Mouse (Mus musculus) kidney, postnatal 0 days (tissue): ENCODE results near the gene Uvrag. TPM values are rescaled to one million over a fixed set of nuclear protein-coding genes. Genes with fewer than 3 reads are reported as not detected.

Source experiments
- ATAC-seq: fragments of 200-750 bp; cut with Nextera tagmentation; replicated peaks from 2 replicates; pipeline ENCODE4 v1.8.0; 2017; ENCODE audit warnings: low read depth, moderate number of reproducible peaks, moderate TSS enrichment, moderate library complexity; ENCODE audit not compliant: low FRiP score
- DNase-seq: peaks from one replicate; pipeline ENCODE4 v3.0.0-alpha.2; 2016; ENCODE audit warnings: low spot score
- H3K27ac ChIP-seq: fragments of 300-500 bp; sonication (generic); 2 replicates; pipeline ENCODE4 v1.5.1; 2014; ENCODE audit warnings: mild to moderate bottlenecking
- H3K27me3 ChIP-seq: fragments of 300-500 bp; sonication (generic); 2 replicates; pipeline ENCODE4 v1.6.1; 2014; ENCODE audit warnings: low read length, mixed read lengths; ENCODE audit not compliant: insufficient read depth
- H3K36me3 ChIP-seq: fragments of 300-500 bp; sonication (generic); 2 replicates; pipeline ENCODE4 v1.6.1; 2014; ENCODE audit warnings: low read length, mixed read lengths; ENCODE audit not compliant: insufficient read depth
- H3K4me1 ChIP-seq: fragments of 300-500 bp; sonication (generic); replicated peaks from 2 replicates; pipeline ENCODE4 v1.6.1; 2014; ENCODE audit warnings: antibody characterized with exemption, low read length, mixed read lengths; ENCODE audit not compliant: insufficient read depth
- H3K4me2 ChIP-seq: fragments of 300-500 bp; sonication (generic); 2 replicates; pipeline ENCODE4 v1.6.1; 2014; ENCODE audit warnings: mild to moderate bottlenecking, low read length, moderate library complexity, mixed read lengths
- H3K4me3 ChIP-seq: fragments of 300-500 bp; sonication (generic); replicated peaks from 2 replicates; pipeline ENCODE4 v1.5.1; 2014; ENCODE audit warnings: low read depth, low read length
- H3K9ac ChIP-seq: fragments of 300-500 bp; sonication (generic); 2 replicates; pipeline ENCODE4 v1.6.1; 2014; ENCODE audit warnings: low read depth, low read length
- H3K9me3 ChIP-seq: fragments of 300-500 bp; sonication (generic); replicated peaks from 2 replicates; pipeline ENCODE4 v1.6.1; 2016; ENCODE audit warnings: low read length, inconsistent platforms, mixed read lengths
- CTCF ChIP-seq: IDR thresholded peaks from 2 replicates; pipeline ENCODE4 v1.5.1; 2016; ENCODE audit warnings: antibody characterized with exemption, low read depth, mild to moderate bottlenecking, moderate library complexity
- WGBS: fragments of 180-500 bp; shearing (Covaris S2); extraction: QIAGEN DNeasy Blood & Tissue Kit; methylation state at CpG from one replicate; pipeline ENCODE4 v1.1.7; 2014; 5-methylcytosine and 5-hydroxymethylcytosine counted together
- polyA plus RNA-seq: library from polyadenylated mRNA; unstranded; fragments of >200 nt; fragmentation: Nextera tagmentation; extraction: Ambion mirVana; gene quantifications from 2 replicates; pipeline ENCODE4 v1.2.1, GENCODE M21; 2015

The Uvrag gene
- polyA plus RNA-seq, 1 experiment from 2014 or later = 19.0 TPM

- Histone ChIP-seq H3K27me3 (no peaks in the 10 kb centered on the region), H3K36me3 (peaks cover 5% of the 10 kb centered on the region; the same call in 1 of the 2 replicates), H3K4me3 (no peak overlapping the region), H3K4me1 (no peaks in the 10 kb centered on the region), H3K9ac (no peak overlapping the region), H3K27ac (no peak overlapping the region), H3K4me2 (no peak overlapping the region), H3K9me3 (no peaks in the 10 kb centered on the region)
- ATAC-seq = no peak
- no peak for TF ChIP-seq CTCF
- no peak for DNase-seq
- WGBS = 76% methylated on average over 17 of the region's 17 CpGs
These were observed 83.8 kb downstream of the Uvrag start for GRCm38 (mm10) chr7:99057053-99057630.

GRCm38 (mm10) chr7:99053626-99054025 is 87.3 kb downstream of the Uvrag start:
- Histone ChIP-seq H3K9ac (no peak overlapping the region), H3K27me3 (no peaks in the 10 kb centered on the region), H3K4me1 (no peaks in the 10 kb centered on the region), H3K9me3 (no peaks in the 10 kb centered on the region), H3K27ac (no peak overlapping the region), H3K4me3 (no peak overlapping the region), H3K36me3 (peaks cover 5% of the 10 kb centered on the region; the same call in 1 of the 2 replicates), H3K4me2 (no peak overlapping the region)
- 78% methylated on average over 4 of the region's 4 CpGs for WGBS
- ATAC-seq = no peak
- DNase-seq = no peak
- no peak for TF ChIP-seq CTCF

DNA sequence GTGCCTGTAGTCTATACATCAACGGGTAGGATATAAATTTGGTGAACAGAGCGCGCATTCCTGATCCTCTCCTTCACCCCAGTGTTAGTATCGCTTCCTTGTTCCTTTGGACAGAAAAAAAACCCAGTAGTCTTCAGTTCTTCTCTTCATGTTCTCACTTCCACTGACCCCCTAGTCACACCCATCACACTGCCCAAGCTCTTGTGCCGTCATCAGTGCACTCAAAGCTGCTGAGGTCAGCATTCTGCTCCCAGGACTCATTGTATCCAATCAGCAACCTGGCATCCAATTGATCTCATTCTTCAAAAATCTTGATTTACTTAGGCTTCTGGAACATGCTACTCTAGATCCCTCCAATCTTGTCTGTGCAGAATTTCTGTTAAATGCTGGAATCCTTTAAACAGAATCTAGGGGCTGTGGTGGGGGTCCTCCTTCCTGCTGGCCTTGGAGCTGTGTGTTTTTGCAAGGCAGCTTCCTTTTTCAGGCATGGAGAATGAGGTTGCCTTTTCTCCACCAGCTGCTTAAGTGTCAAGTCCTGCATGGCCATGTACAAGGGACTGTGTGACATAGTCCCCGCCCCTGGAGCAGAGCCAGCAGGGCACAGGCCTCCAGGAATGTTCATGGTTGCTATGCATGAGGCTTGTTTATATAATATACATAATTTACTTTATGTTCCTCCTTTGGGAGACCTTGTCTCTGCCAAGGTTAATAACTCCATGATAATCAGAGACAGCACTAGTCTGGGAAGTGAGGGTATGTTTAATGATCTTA is 88.3 kb downstream of the Uvrag start:
- WGBS = 81% methylated on average over 6 of the region's 6 CpGs
- no peak overlapping the region for H3K9ac ChIP-seq
- no peak overlapping the region for H3K4me3 ChIP-seq
- TF ChIP-seq CTCF = no peak
- no peaks in the 10 kb centered on the region for H3K4me1 ChIP-seq
- ATAC-seq (no peak), DNase-seq (no peak)
- H3K9me3 ChIP-seq = no peaks in the 10 kb centered on the region
- no peak overlapping the region for H3K27ac ChIP-seq
- no peaks in the 10 kb centered on the region for H3K27me3 ChIP-seq
- peaks cover 5% of the 10 kb centered on the region; the same call in 1 of the 2 replicates for H3K36me3 ChIP-seq
- no peak overlapping the region for H3K4me2 ChIP-seq

DNA sequence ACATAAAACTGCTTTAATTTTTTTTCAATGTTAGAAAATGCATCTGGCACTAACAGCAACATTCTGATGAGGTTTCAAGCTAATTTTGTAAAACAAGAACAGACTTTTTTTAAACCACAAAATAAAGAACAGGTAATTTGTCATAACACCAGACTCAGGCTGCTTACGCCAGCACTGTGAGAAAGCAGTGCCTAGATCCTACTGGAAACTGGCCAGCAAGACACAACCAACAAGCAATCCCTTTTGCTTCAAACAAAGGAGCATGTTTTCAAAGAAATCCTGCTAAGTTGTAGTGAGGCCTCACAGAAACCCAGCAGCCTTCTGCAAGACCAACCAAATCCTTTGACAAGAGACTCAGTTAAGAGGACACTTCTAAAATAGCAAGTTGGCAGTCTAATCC is 90.1 kb downstream of the Uvrag start:
- no peak overlapping the region for H3K27ac ChIP-seq
- TF ChIP-seq CTCF = no peak
- H3K9ac ChIP-seq = no peak overlapping the region
- peaks cover 5% of the 10 kb centered on the region; the same call in 1 of the 2 replicates for H3K36me3 ChIP-seq
- H3K27me3 ChIP-seq = no peaks in the 10 kb centered on the region
- DNase-seq (no peak), ATAC-seq (no peak)
- H3K9me3 ChIP-seq = no peaks in the 10 kb centered on the region
- 0 out of 2 replicates have a peak, but pooled peaks cover 5% of the 10 kb centered on the region for H3K4me1 ChIP-seq
- no peak overlapping the region for H3K4me3 ChIP-seq
- WGBS = 82% methylated on average over 1 of the region's 1 CpGs
- no peak overlapping the region for H3K4me2 ChIP-seq

DNA sequence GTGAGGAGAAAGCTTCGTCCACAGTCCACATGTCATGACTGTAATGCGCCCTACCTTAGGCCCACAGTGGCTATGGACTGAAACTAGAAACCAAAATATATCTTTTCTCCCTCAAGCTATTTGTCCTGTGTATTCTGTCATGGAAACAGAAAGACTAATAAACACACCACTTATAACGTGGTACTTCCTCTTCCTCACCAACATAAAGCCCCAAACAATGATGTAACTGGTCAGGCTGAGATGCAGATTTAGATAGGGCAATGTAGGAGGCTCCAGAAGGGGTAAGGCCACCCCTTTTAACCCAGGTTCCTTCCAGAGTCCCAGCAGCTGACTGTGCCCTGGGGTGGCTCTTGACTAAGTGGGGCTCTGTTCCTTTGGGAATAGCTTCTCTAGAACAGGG is 91.0 kb downstream of the Uvrag start:
- Histone ChIP-seq H3K4me3 (no peak overlapping the region), H3K9me3 (no peaks in the 10 kb centered on the region), H3K27me3 (no peaks in the 10 kb centered on the region), H3K4me1 (0 out of 2 replicates have a peak, but pooled peaks cover 9% of the 10 kb centered on the region), H3K4me2 (no peak overlapping the region), H3K36me3 (no peaks in the 10 kb centered on the region), H3K27ac (no peak overlapping the region), H3K9ac (no peak overlapping the region)
- no peak for DNase-seq
- no peak for TF ChIP-seq CTCF
- 76% methylated on average over 3 of the region's 3 CpGs for WGBS
- ATAC-seq = no peak

GRCm38 (mm10) chr7:99046545-99047206 is 94.3 kb downstream of the Uvrag start:
- WGBS = 61% methylated on average over 11 of the region's 11 CpGs
- DNase-seq (no peak), ATAC-seq (no peak)
- Histone ChIP-seq H3K36me3 (no peaks in the 10 kb centered on the region), H3K9ac (no peak overlapping the region), H3K9me3 (no peaks in the 10 kb centered on the region), H3K4me1 (0 out of 2 replicates have a peak, but pooled peaks cover 9% of the 10 kb centered on the region), H3K4me2 (no peak overlapping the region), H3K4me3 (no peak overlapping the region), H3K27ac (no peak overlapping the region), H3K27me3 (no peaks in the 10 kb centered on the region)
- no peak for TF ChIP-seq CTCF
